Mouse (Mus musculus) spleen, embryonic (tissue): Measurements from ENCODE around the gene Gm14440.
"Not testable (repeated sequence)": the region's sequence is repeated elsewhere in the genome, so short reads cannot be mapped to it uniquely, and the experiment has no call there.

Source experiments
- CTCF ChIA-PET: fragments of 350-600 bp; sonication (Branson Sonifier 250); formaldehyde crosslinking; loops from one replicate; lab custom pipeline; 2022; lab: Charles Lee

Gene Gm14440

DNA sequence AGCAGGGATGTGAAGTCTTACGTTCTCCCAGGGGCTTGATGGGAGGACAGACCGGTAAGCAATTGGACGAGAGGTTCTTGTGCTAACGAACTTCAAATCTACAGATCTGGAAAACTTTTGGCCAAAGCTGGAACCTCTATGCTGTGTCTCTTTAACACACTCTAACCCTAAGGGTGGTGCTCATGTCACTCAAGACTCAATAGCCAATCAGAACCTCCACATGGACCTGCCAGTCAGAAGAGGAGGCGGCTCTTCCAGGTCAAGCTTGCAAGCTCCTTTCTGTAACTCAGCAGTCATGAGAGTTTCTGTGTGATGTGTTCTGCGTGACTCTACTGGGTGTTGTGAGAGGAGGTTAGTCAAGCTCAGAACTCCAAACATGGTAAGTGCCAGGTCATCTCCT, at the start of gene Gm14440:
TSS of gene Gm14440 (plus strand) at position 301 of the 400 bp plus-strand sequence.
- CTCF ChIA-PET, result not testable (repeated sequence)
